Mouse (Mus musculus) thymus, postnatal 14 days (tissue): ENCODE measurements at regions not wholly inside any gene's neighbourhood (a gene's known extent, or its start where the extent isn't known, plus 50 kb on each side); places are given as distances from the start of the nearest gene placed in this dataset.

Source experiments
- DNase-seq: peaks from one replicate; pipeline ENCODE4 v3.0.0; 2021

DNA sequence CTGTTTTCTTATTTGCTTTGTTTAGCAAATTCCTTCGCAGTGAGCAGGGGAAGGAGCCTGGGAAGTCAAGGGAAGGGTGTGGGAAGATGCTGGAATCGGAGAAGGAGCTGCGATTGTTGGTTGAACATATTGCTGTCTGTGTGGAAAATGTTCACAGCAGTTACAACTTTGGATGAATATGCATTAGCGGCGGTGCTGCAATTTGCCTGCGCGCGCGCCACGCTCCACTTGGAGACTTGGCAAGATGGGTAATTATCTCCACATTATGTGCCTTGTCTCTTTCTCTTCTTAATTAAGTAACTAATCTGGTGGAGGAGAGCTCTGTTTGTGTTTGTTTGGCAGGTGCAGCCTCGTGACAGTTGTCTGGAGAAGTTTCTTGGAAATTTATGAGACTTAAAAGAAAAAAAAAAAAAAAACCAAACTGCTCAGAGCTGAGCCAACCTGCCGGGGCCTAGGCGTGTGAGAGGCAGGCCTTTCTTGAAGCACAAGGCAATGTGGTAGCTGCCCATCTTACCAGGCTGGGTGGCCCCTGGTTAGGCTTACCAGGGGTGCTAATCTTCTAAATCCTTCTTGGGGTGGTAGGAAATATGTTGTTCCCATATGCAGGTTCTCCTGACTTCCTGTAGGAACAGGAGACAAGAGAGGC lies 279.2 kb upstream of the Tle3 start:
- DNase-seq, result no peak

GRCm38 (mm10) chr9:61095069-61095775 lies 276.9 kb upstream of the Tle3 start:
- DNase-seq, result no peak

- DNase-seq, result no peak
Measured at GRCm38 (mm10) chr9:61101741-61102450, 270.3 kb upstream of the Tle3 start.

DNA sequence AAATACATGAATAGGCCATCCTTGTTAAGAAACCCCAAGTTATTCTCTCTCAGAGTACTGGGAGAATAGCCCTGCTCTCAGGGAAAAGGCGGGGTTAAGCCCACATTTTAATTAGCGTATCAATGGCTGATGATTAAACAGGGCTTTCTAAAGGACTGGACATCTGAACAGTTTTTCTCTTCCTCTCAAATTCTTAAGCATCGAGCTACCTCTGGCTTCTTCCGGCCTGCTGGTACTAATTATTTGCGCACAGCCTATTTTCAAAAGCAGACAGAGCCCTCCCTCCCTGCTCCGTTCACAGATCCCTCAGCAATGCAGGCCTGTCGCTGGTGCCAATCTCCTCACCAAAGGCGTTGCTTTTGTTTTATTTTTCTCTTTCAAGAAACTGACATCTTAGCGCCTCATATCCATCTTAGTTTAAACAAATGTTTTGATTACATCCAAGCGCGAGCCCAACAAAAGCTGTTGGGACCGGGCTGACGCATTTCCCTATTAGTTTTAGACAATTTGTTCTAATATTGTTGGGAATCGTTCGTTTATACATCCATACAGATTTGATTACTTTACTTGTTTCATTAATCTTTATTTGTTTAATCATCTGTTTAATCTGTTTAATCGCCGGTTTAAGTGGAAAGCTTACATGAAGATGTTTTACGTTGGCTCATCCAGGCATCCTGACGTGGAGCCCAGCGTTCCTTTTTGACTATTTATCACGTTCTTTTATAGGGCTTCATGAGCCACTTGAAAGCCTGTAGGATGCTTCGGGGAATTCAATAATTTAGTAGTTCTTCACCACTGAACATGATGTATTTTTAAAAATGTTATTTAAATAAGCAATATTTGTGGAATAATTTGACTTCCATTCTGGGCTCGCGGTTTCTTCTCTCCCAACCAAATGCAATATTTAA lies 269.5 kb upstream of the Tle3 start:
- no peak for DNase-seq

DNA sequence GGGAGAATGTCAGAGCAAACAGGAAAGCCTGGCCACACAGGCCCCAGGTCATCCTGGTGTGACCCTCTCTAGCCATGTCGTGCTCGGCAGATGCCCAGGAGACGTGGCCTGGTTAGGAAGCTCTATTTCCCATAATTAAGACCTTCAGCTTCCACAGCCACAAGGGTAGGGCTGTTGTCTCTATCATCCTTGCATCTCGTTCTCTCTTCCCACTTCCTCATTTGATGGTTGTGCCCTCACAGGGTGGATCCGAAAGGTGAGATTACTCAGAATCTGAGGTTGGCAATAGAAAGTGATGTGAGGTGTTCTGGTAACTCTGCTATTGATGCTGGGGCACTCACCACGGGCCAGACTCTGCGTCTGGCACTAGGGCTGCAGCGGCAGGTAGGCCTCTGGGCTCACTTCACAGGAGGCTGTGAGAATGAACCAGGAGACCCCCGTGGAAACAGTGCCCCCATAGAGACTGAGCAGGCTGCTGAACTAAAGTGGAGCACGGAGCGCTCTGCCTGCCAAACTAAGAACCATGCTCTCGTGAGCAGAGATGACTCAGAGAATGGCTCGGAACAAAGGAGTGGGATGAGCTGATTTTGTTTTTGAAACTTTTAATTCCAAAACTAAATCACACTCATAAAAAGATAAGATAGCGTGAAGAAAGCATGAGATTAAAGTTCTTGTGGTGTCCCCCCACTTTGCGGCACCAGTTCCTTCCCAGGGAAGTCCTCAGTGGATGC lies 266.5 kb upstream of the Tle3 start:
- no peak for DNase-seq

GRCm38 (mm10) chr9:61109519-61110285 lies 262.5 kb upstream of the Tle3 start:
- DNase-seq, result peak; percentile 29

DNA sequence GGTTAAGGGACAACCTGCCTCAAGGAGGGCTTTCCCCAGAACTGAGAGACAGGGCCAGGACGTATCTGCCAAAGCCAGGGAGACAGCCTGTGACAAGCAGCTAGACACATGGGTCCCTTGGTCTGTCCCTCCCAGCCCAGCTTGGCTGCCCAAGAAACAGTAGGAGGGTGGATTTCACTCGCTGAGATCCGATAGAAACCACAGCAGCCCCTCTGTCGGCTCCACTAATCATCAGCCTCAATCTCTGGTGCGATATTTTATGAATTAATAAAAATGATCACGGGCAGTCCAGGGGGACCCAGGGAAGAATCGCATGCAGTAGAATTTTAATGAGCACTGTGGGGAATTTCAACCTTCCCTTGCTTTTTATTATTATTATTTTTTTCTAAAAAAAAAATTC lies 261.0 kb upstream of the Tle3 start:
- no peak for DNase-seq

DNA sequence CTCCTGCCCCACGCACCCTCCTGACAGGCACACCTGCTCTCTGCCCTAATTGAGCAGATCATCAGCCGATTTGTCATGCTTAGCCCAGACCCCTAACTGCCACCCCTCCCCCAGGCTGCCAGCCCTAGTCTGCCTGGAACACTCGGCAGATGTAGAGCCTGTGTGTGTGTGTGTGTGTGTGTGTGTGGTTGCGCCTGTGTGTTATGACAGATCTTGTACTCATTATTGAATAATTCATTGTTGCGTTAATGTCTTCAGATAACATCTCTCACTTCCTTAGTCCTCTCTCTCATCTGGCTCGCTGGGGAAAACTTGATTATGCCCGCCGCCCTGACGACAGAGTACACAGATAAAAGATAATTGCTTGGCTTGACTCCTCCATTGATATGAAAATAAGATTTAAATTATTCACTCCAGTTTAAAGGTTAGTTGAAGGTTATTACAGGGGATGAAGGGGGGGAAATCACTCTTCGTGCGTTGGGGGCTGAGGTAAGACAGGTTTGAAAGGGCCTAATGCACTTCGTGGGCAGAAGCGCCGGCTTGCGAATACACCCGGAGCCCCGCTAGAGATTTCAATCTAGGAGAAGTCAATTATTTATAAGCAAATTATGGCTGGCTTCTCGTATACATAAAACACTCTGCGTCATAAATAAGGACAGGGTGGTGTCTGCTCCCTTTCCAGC lies 260.3 kb upstream of the Tle3 start:
- DNase-seq, result peak; percentile 74

GRCm38 (mm10) chr9:61119252-61119651 lies 252.9 kb upstream of the Tle3 start:
- no peak for DNase-seq

DNA sequence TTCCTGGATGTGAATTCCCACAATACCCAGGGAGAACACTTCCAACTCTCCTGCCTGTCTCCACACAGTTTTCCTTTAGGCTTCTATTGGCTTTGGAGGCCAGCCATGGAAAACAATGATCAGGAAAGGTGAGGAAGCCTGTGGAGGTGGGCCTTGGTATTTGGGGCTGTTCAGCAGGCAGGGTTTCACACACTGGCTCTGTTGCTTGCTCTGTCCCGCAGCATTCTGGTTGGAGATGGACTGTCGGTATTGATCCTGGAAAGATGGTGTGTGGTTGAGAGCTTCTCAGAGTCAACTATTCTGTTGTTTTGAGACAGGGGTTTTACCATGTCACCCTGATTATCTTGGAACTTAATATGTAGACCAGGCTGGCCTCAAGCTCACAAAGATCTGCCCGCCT lies 251.6 kb upstream of the Tle3 start:
- no peak for DNase-seq

DNA sequence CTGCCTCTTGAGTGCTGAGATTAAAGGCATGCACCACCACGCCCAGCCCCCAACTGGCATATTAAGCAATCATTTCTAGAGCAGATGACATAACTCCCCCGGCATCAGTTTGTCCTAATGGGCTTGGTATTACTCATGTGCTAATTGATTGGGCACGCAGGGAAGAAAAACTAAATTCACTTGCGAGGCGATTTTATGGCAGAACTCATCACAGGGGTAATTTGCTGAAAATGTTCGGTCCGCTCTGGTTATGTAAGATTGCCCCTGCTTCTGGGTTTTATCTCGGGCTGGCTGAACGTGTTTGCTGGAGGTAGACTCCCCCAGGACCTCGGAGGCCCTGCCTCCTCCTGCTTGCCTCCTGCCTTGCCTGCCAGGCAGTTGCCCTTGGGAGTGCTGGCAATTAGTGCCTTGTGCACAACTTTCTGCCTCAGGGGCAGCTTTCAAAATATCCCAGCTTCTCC lies 251.2 kb upstream of the Tle3 start:
- DNase-seq, result no peak

DNA sequence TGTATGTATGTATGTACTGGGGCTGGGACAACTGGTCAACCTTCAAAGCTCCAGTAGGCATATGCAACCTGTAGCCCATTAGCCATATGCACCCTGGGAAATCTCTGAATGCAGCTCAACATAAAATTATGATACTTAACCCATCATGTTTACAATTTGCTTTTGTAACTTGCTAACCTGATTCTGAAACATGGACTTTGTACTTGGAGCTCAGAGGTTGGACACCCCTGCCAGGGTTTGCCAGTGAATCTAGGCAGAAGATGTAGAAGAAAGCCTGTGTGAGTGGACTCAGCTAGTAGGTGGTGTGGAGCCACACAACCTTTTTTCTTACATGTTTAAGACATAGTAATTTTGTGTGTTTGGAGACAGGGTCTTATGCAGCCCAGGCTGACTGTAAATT lies 248.7 kb upstream of the Tle3 start:
- no peak for DNase-seq

DNA sequence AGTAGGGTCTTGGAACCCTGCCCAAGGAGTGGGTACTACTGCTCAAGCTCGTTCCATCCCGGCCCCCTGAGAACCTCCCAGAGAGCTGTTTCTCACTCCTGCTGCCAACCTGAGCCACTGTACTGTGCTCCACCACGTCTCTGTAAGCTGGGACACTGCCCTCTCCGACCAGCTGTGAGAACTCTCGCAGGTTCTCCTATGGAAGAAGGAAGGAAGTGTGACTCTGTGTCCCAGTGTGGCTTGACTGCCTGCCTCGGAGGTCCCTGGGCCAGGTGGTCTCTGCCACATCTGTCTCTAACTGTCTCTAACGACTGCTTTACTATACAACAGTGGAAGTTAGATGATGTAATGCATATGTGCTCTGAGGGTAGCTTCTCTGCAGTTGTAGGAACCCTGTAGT lies 246.4 kb upstream of the Tle3 start:
- DNase-seq, result peak; percentile 74

GRCm38 (mm10) chr9:61128077-61128476 lies 244.1 kb upstream of the Tle3 start:
- peak; percentile 62 for DNase-seq

GRCm38 (mm10) chr9:61129186-61129585 lies 243.0 kb upstream of the Tle3 start:
- DNase-seq, result no peak

- DNase-seq, result peak; percentile 59
Measured at GRCm38 (mm10) chr9:61130877-61131276, 241.3 kb upstream of the Tle3 start.

DNA sequence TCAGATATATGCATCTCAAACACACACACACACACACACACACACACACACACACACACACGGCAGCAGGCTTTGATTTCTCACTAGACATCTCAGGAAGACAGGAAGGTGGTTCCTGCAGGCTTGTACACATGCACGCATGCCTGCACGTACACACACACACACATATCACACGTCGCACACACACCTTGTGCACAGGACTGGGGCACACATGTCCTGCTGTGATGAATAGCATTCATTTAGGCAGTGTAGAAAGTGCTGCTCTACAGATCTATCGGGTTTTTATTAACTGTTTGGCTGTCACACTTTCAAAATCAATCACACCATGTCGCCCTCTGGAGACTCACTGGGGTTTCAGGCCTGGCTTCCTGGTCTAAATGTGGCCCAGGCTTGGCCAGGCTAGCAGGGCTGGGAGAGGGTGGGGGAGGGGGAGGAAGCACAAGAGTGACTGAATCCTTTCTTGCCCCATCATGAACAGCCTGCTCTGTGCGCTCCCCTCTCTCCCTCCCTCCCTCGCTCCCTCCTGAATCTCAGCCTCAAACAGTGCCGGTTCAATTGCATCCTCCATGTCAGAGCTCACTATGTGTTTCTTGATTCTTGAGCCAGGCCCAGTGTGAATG lies 236.8 kb upstream of the Tle3 start:
- no peak for DNase-seq

DNA sequence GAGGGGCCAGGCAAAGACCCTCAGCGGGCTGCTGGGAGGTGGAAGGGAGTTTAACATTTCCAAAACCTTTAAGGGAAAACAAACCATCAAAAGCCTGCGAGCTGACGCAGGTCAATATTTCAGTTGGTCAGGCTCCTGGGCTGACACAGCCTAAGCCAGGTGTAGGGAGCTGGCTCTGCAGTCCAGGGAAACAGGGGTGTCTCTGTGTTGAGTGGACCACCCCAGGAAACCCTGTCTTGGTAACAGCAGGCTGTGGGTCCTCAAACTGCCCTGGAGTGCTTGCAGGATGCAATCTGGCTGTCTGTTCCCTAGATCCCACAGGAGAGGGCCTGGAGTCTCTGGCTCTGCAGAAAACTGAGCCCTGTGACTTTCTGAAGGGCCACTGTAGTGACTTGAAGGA lies 236.2 kb upstream of the Tle3 start:
- DNase-seq, result no peak

- no peak for DNase-seq
Measured at GRCm38 (mm10) chr9:61138741-61139368, 233.3 kb upstream of the Tle3 start.

- DNase-seq, result no peak
Measured at GRCm38 (mm10) chr9:61143101-61143500, 229.1 kb upstream of the Tle3 start.
